11 mouse cellular contexts compared by ENCODE assay signal in the genomic region with DNA sequence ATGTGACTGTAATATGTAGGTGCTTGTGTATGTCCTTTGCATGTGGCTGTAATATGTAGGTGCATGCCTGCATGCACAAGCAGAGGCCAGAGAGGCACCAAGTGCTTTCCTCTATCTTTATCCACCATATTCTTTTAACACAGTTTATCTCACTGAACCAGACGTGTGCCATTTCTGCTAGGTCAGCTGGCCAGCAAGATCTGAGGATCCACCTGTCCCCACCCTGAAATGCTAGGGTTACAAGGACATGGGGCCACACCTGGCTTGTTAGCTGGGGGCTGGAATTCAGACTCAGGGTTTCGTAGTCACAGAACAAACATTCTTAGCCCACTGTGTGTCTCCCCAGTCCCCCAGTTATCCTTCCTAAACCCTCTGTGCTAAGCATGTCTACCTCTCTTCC. TPM values are rescaled to one million over a fixed set of nuclear protein-coding genes. Genes with fewer than 3 reads are reported as not detected.
DNase-seq lines count a peak whose midpoint lies in the region; ATAC-seq and TF ChIP-seq lines count a peak whose summit lies in the region.
"Had no signal": no experiment of that assay in that cellular context is flagged by ENCODE, and none has a peak within 500 bp of the region (broad histone marks: within the 10 kb centered on the region; RNA-seq: fewer than 3 reads in every experiment).

No protein-coding gene starts in this region.

- peak overlapping the region; percentile 28; the same call in 1 of the 2 replicates for H3K27ac ChIP-seq in midbrain, embryonic 10.5 days (replicated peaks)
- H3K27ac ChIP-seq in midbrain, embryonic 15.5 days = no peak overlapping the region
- peak overlapping the region; percentile 98 for H3K27ac ChIP-seq in liver, embryonic 14.5 days
- H3K27ac ChIP-seq in stomach, embryonic 16.5 days (ENCODE audit: low read length) = no peak overlapping the region

- 76% methylated on average over 2 of the region's 2 CpGs for WGBS in midbrain, embryonic 10.5 days
- 81% methylated on average over 2 of the region's 2 CpGs for WGBS in midbrain, embryonic 15.5 days
- WGBS in liver, embryonic 14.5 days (ENCODE audit: insufficient replicate concordance) = 14% methylated on average over 2 of the region's 2 CpGs
- 53% methylated on average over 2 of the region's 2 CpGs for WGBS in stomach, embryonic 16.5 days

- H3K9me3 ChIP-seq in midbrain, embryonic 10.5 days (replicated peaks) = no peaks in the 10 kb centered on the region
- no peaks in the 10 kb centered on the region for H3K9me3 ChIP-seq in midbrain, embryonic 15.5 days
- no peaks in the 10 kb centered on the region for H3K9me3 ChIP-seq in liver, embryonic 14.5 days (ENCODE audit: control insufficient read depth, low read length)
- no peaks in the 10 kb centered on the region for H3K9me3 ChIP-seq in stomach, embryonic 16.5 days (replicated peaks; ENCODE audit: control insufficient read depth, low read length)

- no peak overlapping the region for H3K4me3 ChIP-seq in midbrain, embryonic 10.5 days
- no peak overlapping the region for H3K4me3 ChIP-seq in midbrain, embryonic 15.5 days
- H3K4me3 ChIP-seq in liver, embryonic 14.5 days (ENCODE audit: insufficient read depth in 1 of 2, low read depth in 2 of 2, low read length in 2 of 2) = peak overlapping the region in 1 of 2 experiments; percentile 20; a peak in 1 of 4 replicates
- H3K4me3 ChIP-seq in stomach, embryonic 16.5 days (replicated peaks; ENCODE audit: low read length) = no peak overlapping the region

- no peaks in the 10 kb centered on the region for H3K36me3 ChIP-seq in midbrain, embryonic 10.5 days
- H3K36me3 ChIP-seq in midbrain, embryonic 15.5 days (replicated peaks) = no peaks in the 10 kb centered on the region
- no peaks in the 10 kb centered on the region for H3K36me3 ChIP-seq in liver, embryonic 14.5 days (replicated peaks; ENCODE audit: control insufficient read depth, insufficient read depth, low read depth)
- no peaks in the 10 kb centered on the region for H3K36me3 ChIP-seq in stomach, embryonic 16.5 days (ENCODE audit: control insufficient read depth, insufficient read depth, low read length)

- H3K9ac ChIP-seq in midbrain, embryonic 15.5 days = no peak overlapping the region
- peak overlapping the region; percentile 71 for H3K9ac ChIP-seq in liver, embryonic 14.5 days (replicated peaks)
- no peak overlapping the region for H3K9ac ChIP-seq in stomach, embryonic 16.5 days (ENCODE audit: low read length)
- H3K9ac ChIP-seq: forebrain, postnatal 0 days had no signal

- ATAC-seq in midbrain, embryonic 15.5 days (replicated peaks) = no peak
- ATAC-seq in liver, embryonic 14.5 days (ENCODE audit: insufficient read depth) = peak; percentile 85
- ATAC-seq in stomach, embryonic 16.5 days (ENCODE audit: insufficient read depth, low FRiP score) = peak; percentile 16; the same call in 1 of the 2 replicates
- ATAC-seq: forebrain, postnatal 0 days; hindbrain, embryonic 16.5 days had no signal

- peak; percentile 28; the same call in 1 of the 2 replicates for TF ChIP-seq CTCF in liver, embryonic 14.5 days (IDR thresholded peaks at IDR 0.05; ENCODE audit: low read depth)

- no peaks in the 10 kb centered on the region for H3K27me3 ChIP-seq in midbrain, embryonic 10.5 days (ENCODE audit: low read depth, poor library complexity, severe bottlenecking)
- H3K27me3 ChIP-seq in midbrain, embryonic 15.5 days (replicated peaks) = no peaks in the 10 kb centered on the region
- H3K27me3 ChIP-seq in liver, embryonic 14.5 days (ENCODE audit: control insufficient read depth, insufficient read depth, low read length) = no peaks in the 10 kb centered on the region
- no peaks in the 10 kb centered on the region for H3K27me3 ChIP-seq in stomach, embryonic 16.5 days (ENCODE audit: control insufficient read depth, insufficient read depth, low read length)

- peak; percentile 99 for TF ChIP-seq EP300 in liver, embryonic 14.5 days (IDR thresholded peaks at IDR 0.05; ENCODE audit: low read depth)

- peaks cover 3% of the 10 kb centered on the region; the same call in 1 of the 2 replicates for H3K4me1 ChIP-seq in midbrain, embryonic 10.5 days
- no peaks in the 10 kb centered on the region for H3K4me1 ChIP-seq in midbrain, embryonic 15.5 days
- H3K4me1 ChIP-seq in liver, embryonic 14.5 days (replicated peaks; ENCODE audit: control insufficient read depth in 2 of 2, insufficient read depth in 2 of 2, low read length in 1 of 2) = peaks cover 66 to 70% of the 10 kb centered on the region in 2 experiments
- H3K4me1 ChIP-seq in stomach, embryonic 16.5 days (ENCODE audit: control insufficient read depth, insufficient read depth, low read length) = peaks cover 6% of the 10 kb centered on the region; the same call in 1 of the 2 replicates

- no peak overlapping the region for H3K4me2 ChIP-seq in midbrain, embryonic 15.5 days
- H3K4me2 ChIP-seq in liver, embryonic 14.5 days (ENCODE audit: low read depth) = peak overlapping the region; percentile 71
- H3K4me2 ChIP-seq in stomach, embryonic 16.5 days (ENCODE audit: low read depth, low read length) = no peak overlapping the region

- DNase-seq in midbrain, embryonic 10.5 days (ENCODE audit: low spot score) = no peak
- DNase-seq in c-Kit-positive CD71-positive TER-119-positive erythroid progenitor cells, embryonic 14.5 days (ENCODE audit: low spot score) = peak; percentile 91
- peak; percentile 92 to 95 (median 94) for DNase-seq in liver, embryonic 14.5 days (ENCODE audit: low read depth in 3 of 3, low spot score in 3 of 3)
- no peak for DNase-seq in cerebellum, postnatal 25 days
- no peak for DNase-seq in cerebellum, adult 11 months
- DNase-seq: forebrain, postnatal 0 days had no signal

RNA-seq across cellular contexts. Expression of gene Ctss, which starts 7.3 kb away (rescaled TPM):
- 3.2 and 6.8 TPM in 2 replicates for polyA plus RNA-seq in midbrain, embryonic 10.5 days (2016; fragmentation: Nextera tagmentation; extraction: Ambion mirVana)
- polyA plus RNA-seq in midbrain, embryonic 15.5 days (2015; fragmentation: Nextera tagmentation; extraction: Ambion mirVana) = 11.1 and 12.9 TPM in 2 replicates
- polyA plus RNA-seq in liver, embryonic 14.5 days (2012; rRNA removed) = 9.8 and 16.1 TPM in 2 replicates
- polyA plus RNA-seq in liver, embryonic 14.5 days (2014; fragmentation: Nextera tagmentation; extraction: Ambion mirVana) = 27.1 and 27.7 TPM in 2 replicates
- polyA plus RNA-seq in stomach, embryonic 16.5 days (2015; fragmentation: Nextera tagmentation; extraction: Ambion mirVana) = 28.9 and 32.4 TPM in 2 replicates

RNA-seq across cellular contexts. Expression of gene Ctsk, which starts 20.3 kb away (rescaled TPM):
- polyA plus RNA-seq in midbrain, embryonic 10.5 days (2016; fragmentation: Nextera tagmentation; extraction: Ambion mirVana) = 2.4 and 4.5 TPM in 2 replicates
- 6.5 and 8.0 TPM in 2 replicates for polyA plus RNA-seq in midbrain, embryonic 15.5 days (2015; fragmentation: Nextera tagmentation; extraction: Ambion mirVana)
- polyA plus RNA-seq in liver, embryonic 14.5 days (2012; rRNA removed) = 0.54 and 0.92 TPM in 2 replicates
- polyA plus RNA-seq in liver, embryonic 14.5 days (2014; fragmentation: Nextera tagmentation; extraction: Ambion mirVana) = 1.1 and 1.3 TPM in 2 replicates
- 15.6 and 16.7 TPM in 2 replicates for polyA plus RNA-seq in stomach, embryonic 16.5 days (2015; fragmentation: Nextera tagmentation; extraction: Ambion mirVana)

RNA-seq across cellular contexts. Expression of gene Hormad1, which starts 40.2 kb away (rescaled TPM):
- not detected in 2 replicates for polyA plus RNA-seq in midbrain, embryonic 10.5 days (2016; fragmentation: Nextera tagmentation; extraction: Ambion mirVana)
- polyA plus RNA-seq in midbrain, embryonic 15.5 days (2015; fragmentation: Nextera tagmentation; extraction: Ambion mirVana) = not detected in 2 replicates
- not detected in 2 replicates for polyA plus RNA-seq in liver, embryonic 14.5 days (2012; rRNA removed)
- 0.06 TPM in 1 of 2 replicates, not detected in the other for polyA plus RNA-seq in liver, embryonic 14.5 days (2014; fragmentation: Nextera tagmentation; extraction: Ambion mirVana)
- not detected in 2 replicates for polyA plus RNA-seq in stomach, embryonic 16.5 days (2015; fragmentation: Nextera tagmentation; extraction: Ambion mirVana)
- polyA plus RNA-seq: forebrain, postnatal 0 days; hindbrain, embryonic 16.5 days; large intestine, adult 2 months; small intestine, adult 2 months had no signal

Comparison
In these comparisons a context has a peak if more than half of its experiments do, and no peak if none do; other contexts are left out.
1. H3K27ac ChIP-seq: peak in midbrain, embryonic 10.5 days (single experiment) and liver, embryonic 14.5 days (single experiment); none in midbrain, embryonic 15.5 days (single experiment) and stomach, embryonic 16.5 days (single experiment).
2. DNase-seq: peak in c-Kit-positive CD71-positive TER-119-positive erythroid progenitor cells, embryonic 14.5 days (single experiment) and liver, embryonic 14.5 days (3 of 3); none in midbrain, embryonic 10.5 days (single experiment), cerebellum, postnatal 25 days (0 of 2) and cerebellum, adult 11 months (single experiment).